ENCODE assay signal across 9 mouse cellular contexts in the genomic region with DNA sequence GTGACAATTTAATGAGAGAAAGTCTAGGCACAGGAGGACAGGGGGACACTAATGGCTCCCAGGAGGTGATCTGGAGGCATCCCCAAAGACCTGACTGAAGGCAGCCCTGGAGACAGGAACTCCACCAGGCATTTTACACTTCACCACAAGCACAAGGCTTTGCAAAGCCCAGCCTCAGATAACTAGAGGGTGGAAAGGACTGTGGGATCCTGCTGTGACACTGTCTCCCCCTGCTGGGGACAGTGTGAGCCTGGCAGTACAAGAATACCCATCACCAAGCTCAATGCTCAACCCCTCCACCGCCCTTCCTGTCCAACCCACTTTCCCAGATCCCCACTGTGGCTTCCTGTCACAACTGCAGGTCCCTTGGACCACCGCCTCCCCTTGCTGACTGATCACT.
DNase-seq lines count a peak whose midpoint lies in the region; ATAC-seq and TF ChIP-seq lines count a peak whose summit lies in the region.
"Had no signal": no experiment of that assay in that cellular context is flagged by ENCODE, and none has a peak within 500 bp of the region (broad histone marks: within the 10 kb centered on the region; RNA-seq: fewer than 3 reads in every experiment).

No protein-coding gene starts in this region.

- TF ChIP-seq POLR2A in cortical plate, adult 2 months (IDR thresholded peaks at IDR 0.05; ENCODE audit: extremely low read depth, insufficient read depth, low read length): no peak

- H3K27me3 ChIP-seq in E14TG2a.4 (ENCODE audit: insufficient read depth, low read length): no peaks in the 10 kb centered on the region; the same call in 1 of the 2 replicates
- H3K27me3 ChIP-seq in midbrain, embryonic 16.5 days (ENCODE audit: control insufficient read depth, insufficient read depth, low read depth, low read length): no peaks in the 10 kb centered on the region
- H3K27me3 ChIP-seq: hindbrain, embryonic 15.5 days; stomach, embryonic 15.5 days had no signal

- H3K4me1 ChIP-seq in E14TG2a.4 (replicated peaks; ENCODE audit: low read depth, low read length): no peaks in the 10 kb centered on the region
- no peaks in the 10 kb centered on the region for H3K4me1 ChIP-seq in cortical plate, adult 2 months (ENCODE audit: control insufficient read depth, insufficient read depth, low read length)
- H3K4me1 ChIP-seq in midbrain, embryonic 16.5 days (ENCODE audit: control insufficient read depth, insufficient read depth, low read length): peaks cover 5% of the 10 kb centered on the region; the same call in 1 of the 2 replicates
- H3K4me1 ChIP-seq: stomach, embryonic 15.5 days had no signal

- H3K4me3 ChIP-seq in E14TG2a.4 (replicated peaks; ENCODE audit: low read length): no peak overlapping the region
- H3K4me3 ChIP-seq in cortical plate, adult 2 months (ENCODE audit: insufficient read depth, low read length): no peak overlapping the region
- no peak overlapping the region for H3K4me3 ChIP-seq in midbrain, embryonic 16.5 days (ENCODE audit: low read depth, low read length)
- H3K4me3 ChIP-seq: hindbrain, embryonic 15.5 days; stomach, embryonic 15.5 days had no signal

- ATAC-seq in midbrain, embryonic 16.5 days: 0 out of 2 replicates have a peak, but pooled peaks have one; percentile 32

- no peak overlapping the region for H3K9ac ChIP-seq in midbrain, embryonic 16.5 days (ENCODE audit: low read depth, low read length)
- H3K9ac ChIP-seq: hindbrain, embryonic 15.5 days; stomach, embryonic 15.5 days had no signal

- H3K4me2 ChIP-seq in midbrain, embryonic 16.5 days (ENCODE audit: low read length): no peak overlapping the region
- H3K4me2 ChIP-seq: hindbrain, embryonic 15.5 days; stomach, embryonic 15.5 days had no signal

- H3K27ac ChIP-seq in cortical plate, adult 2 months (ENCODE audit: insufficient read depth, low read length): no peak overlapping the region
- no peak overlapping the region for H3K27ac ChIP-seq in midbrain, embryonic 16.5 days (ENCODE audit: low read length)
- H3K27ac ChIP-seq: hindbrain, embryonic 15.5 days; stomach, embryonic 15.5 days had no signal

- TF ChIP-seq CTCF in E14TG2a.4 (conservative IDR thresholded peaks at IDR 0.05; ENCODE audit: low read length): peak; percentile 40; the same call in 1 of the 2 replicates
- peak; percentile 93 for TF ChIP-seq CTCF in cortical plate, adult 2 months (IDR thresholded peaks at IDR 0.05; ENCODE audit: extremely low read depth, insufficient read depth, low read length)

- H3K36me3 ChIP-seq in E14TG2a.4 (ENCODE audit: insufficient read depth, low read length): no peaks in the 10 kb centered on the region
- no peaks in the 10 kb centered on the region for H3K36me3 ChIP-seq in midbrain, embryonic 16.5 days (ENCODE audit: control insufficient read depth, insufficient read depth, low read length)
- H3K36me3 ChIP-seq: hindbrain, embryonic 15.5 days; stomach, embryonic 15.5 days had no signal

- no peaks in the 10 kb centered on the region for H3K9me3 ChIP-seq in E14TG2a.4 (ENCODE audit: low read length)
- H3K9me3 ChIP-seq in midbrain, embryonic 16.5 days (replicated peaks; ENCODE audit: control insufficient read depth, low read length, poor library complexity, severe bottlenecking): no peaks in the 10 kb centered on the region
- H3K9me3 ChIP-seq: hindbrain, embryonic 15.5 days; stomach, embryonic 15.5 days had no signal

- peak; percentile 53 for DNase-seq in R1 (ENCODE audit: low read depth, low spot score)
- DNase-seq in heart, postnatal 4 days: peak; percentile 41
- peak; percentile 42 to 65 for DNase-seq in layer of hippocampus, postnatal 25 days (ENCODE audit: extremely low spot score in 1 of 2, low spot score in 1 of 2)
- no peak for DNase-seq in urinary bladder, adult 2 months (ENCODE audit: low spot score)

- WGBS in midbrain, embryonic 16.5 days: 38% methylated on average over 2 of the region's 2 CpGs
